Mouse (Mus musculus) brain, embryonic 14.5 days (tissue): Measurements from ENCODE around the gene Snd1.

ENCODE experiments used
- CTCF ChIP-seq: fragments of 200-500 bp; IDR thresholded peaks from 2 replicates; pipeline ENCODE4 v1.5.1; 2012; ENCODE audit warnings: inconsistent platforms, mild to moderate bottlenecking, moderate library complexity, borderline replicate concordance; ENCODE audit not compliant: insufficient read depth, insufficient read length; ENCODE audit errors: extremely low read depth
- POLR2A ChIP-seq: fragments of 200-500 bp; IDR thresholded peaks from 2 replicates; pipeline ENCODE4 v1.6.1; 2012; ENCODE audit warnings: mild to moderate bottlenecking, inconsistent platforms, borderline replicate concordance; ENCODE audit not compliant: poor library complexity, insufficient read depth, insufficient read length, severe bottlenecking; ENCODE audit errors: extremely low read depth

DNA sequence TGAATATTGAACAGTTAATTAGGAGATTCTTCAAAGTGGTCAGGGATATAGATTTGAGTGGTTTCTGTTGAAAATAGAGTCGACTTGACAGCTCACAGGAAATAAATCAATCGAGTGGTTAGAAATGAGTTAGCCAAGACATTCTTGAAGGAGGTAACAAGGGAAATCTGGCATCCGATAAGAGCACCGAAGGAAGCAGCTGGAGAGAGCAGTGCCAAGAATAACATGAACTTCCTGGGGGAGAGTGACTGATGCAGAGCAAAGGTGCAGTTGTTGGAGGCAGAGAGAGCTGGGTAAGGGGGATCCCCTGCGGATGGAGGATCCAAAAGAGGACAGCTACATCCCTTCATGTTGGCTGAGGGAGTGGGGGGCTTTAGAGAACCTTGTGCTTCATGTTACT, 22.9 kb downstream of the Snd1 start:
- TF ChIP-seq POLR2A (no peak), CTCF (no peak)
